Mouse (Mus musculus): ENCODE results near the gene Ugt1a9.
"Not testable (repeated sequence)": the region's sequence is repeated elsewhere in the genome, so short reads cannot be mapped to it uniquely, and the experiment has no call there.

Gene Ugt1a9

GRCm38 (mm10) chr1:88070495-88070894 lies at the start of gene Ugt1a9:
Gene Ugt1a9, plus strand, starts transcription at chr1:88070800.
- no peak for DNase-seq (ENCODE audit: low spot score in 2 of 2)

- not testable (repeated sequence) for DNase-seq (ENCODE audit: low spot score in 2 of 2)
These were observed 45.4 kb upstream of the Ugt1a9 start for GRCm38 (mm10) chr1:88025244-88025643.

- DNase-seq (ENCODE audit: low spot score in 2 of 2), result not testable (repeated sequence)
These were observed 27.6 kb upstream of the Ugt1a9 start for GRCm38 (mm10) chr1:88043044-88043443.

GRCm38 (mm10) chr1:88044832-88045437 lies 25.7 kb upstream of the Ugt1a9 start:
- not testable (repeated sequence) for DNase-seq (ENCODE audit: low spot score in 2 of 2)

- not testable (repeated sequence) for DNase-seq (ENCODE audit: low spot score in 2 of 2)
These were observed 23.2 kb upstream of the Ugt1a9 start for GRCm38 (mm10) chr1:88047408-88047807.

GRCm38 (mm10) chr1:88055088-88055487 lies 15.5 kb upstream of the Ugt1a9 start, which contains the start of gene Ugt1a10:
Gene Ugt1a10, plus strand, starts transcription at chr1:88055388.
- no peak for DNase-seq (ENCODE audit: low spot score in 2 of 2)

- not testable (repeated sequence) for DNase-seq (ENCODE audit: low spot score in 2 of 2)
These were observed 4.0 kb upstream of the Ugt1a9 start for GRCm38 (mm10) chr1:88066472-88067102.

GRCm38 (mm10) chr1:88070902-88071301 lies 302 bp downstream of the Ugt1a9 start:
- DNase-seq (ENCODE audit: low spot score in 2 of 2), result no peak

- no peak for DNase-seq (ENCODE audit: low spot score in 2 of 2)
These were observed 3.9 kb downstream of the Ugt1a9 start for GRCm38 (mm10) chr1:88074471-88074870.

GRCm38 (mm10) chr1:88077128-88077527 lies 6.5 kb downstream of the Ugt1a9 start:
- DNase-seq (ENCODE audit: low spot score in 2 of 2), result no peak

- DNase-seq (ENCODE audit: low spot score in 2 of 2), result no peak
These were observed 11.1 kb downstream of the Ugt1a9 start for GRCm38 (mm10) chr1:88081670-88082069.

GRCm38 (mm10) chr1:88086125-88086524 lies 15.5 kb downstream of the Ugt1a9 start:
- DNase-seq (ENCODE audit: low spot score in 2 of 2), result no peak

GRCm38 (mm10) chr1:88087513-88087912 lies 16.9 kb downstream of the Ugt1a9 start, which contains the start of gene Ugt1a8:
Gene Ugt1a8, plus strand, starts transcription at chr1:88087813.
- DNase-seq (ENCODE audit: low spot score in 2 of 2), result no peak

- DNase-seq (ENCODE audit: low spot score in 2 of 2), result no peak
These were observed 21.7 kb downstream of the Ugt1a9 start for GRCm38 (mm10) chr1:88092341-88092740.

- not testable (repeated sequence) for DNase-seq (ENCODE audit: low spot score in 2 of 2)
These were observed 23.7 kb downstream of the Ugt1a9 start for GRCm38 (mm10) chr1:88094270-88094676.

GRCm38 (mm10) chr1:88094941-88095492 lies 24.4 kb downstream of the Ugt1a9 start, which contains the start of gene Ugt1a7c:
Gene Ugt1a7c, plus strand, starts transcription at chr1:88095062.
- DNase-seq (ENCODE audit: low spot score in 2 of 2), result no peak

GRCm38 (mm10) chr1:88098546-88098945 lies 27.9 kb downstream of the Ugt1a9 start:
- DNase-seq (ENCODE audit: low spot score in 2 of 2), result not testable (repeated sequence)

GRCm38 (mm10) chr1:88099691-88100090 lies 29.1 kb downstream of the Ugt1a9 start:
- DNase-seq (ENCODE audit: low spot score in 2 of 2), result not testable (repeated sequence)

- DNase-seq (ENCODE audit: low spot score in 2 of 2), result not testable (repeated sequence)
These were observed 32.4 kb downstream of the Ugt1a9 start, which contains the start of gene Ugt1a6b for GRCm38 (mm10) chr1:88103019-88103418. Gene Ugt1a6b, plus strand, starts transcription at chr1:88103252.

- DNase-seq (ENCODE audit: low spot score in 2 of 2), result not testable (repeated sequence)
These were observed 33.3 kb downstream of the Ugt1a9 start for GRCm38 (mm10) chr1:88103697-88104468.

GRCm38 (mm10) chr1:88104667-88105430 lies 34.2 kb downstream of the Ugt1a9 start:
- DNase-seq (ENCODE audit: low spot score in 2 of 2), result no peak

Data from spleen, postnatal 14 days (tissue).